Comparison of ENCODE assay signal across 8 mouse cellular contexts in the genomic region with DNA sequence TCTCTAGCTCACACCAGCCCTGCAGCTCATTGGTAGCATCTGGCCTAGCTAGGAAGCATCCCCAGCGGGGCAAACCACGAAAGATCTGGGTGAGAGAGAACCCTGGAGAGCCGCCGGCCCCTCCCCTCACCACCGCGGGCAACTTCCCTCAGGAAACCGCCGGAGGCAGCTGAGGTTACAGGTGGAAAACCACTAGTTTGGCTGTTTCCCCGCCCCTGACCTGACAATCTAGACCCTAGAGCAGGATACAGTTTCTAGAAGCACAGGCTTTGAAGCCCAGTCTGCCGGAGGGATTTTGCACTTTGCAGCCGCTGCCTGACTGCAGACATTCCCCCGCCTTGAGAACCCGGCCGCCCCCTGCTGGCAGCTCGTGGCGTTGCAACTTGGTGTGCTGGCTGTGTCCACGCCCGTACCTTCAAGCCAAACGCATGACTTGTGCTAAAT. TPM values are rescaled to one million over a fixed set of nuclear protein-coding genes. Genes with fewer than 3 reads are reported as not detected.
DNase-seq lines count a peak whose midpoint lies in the region; ATAC-seq and TF ChIP-seq lines count a peak whose summit lies in the region.

No protein-coding gene starts in this region.

- H3K4me1 ChIP-seq in G1E (ENCODE audit: insufficient read depth, low read depth, low read length), result peaks cover 11% of the 10 kb centered on the region
- H3K4me1 ChIP-seq in cerebellum, adult 2 months (ENCODE audit: control insufficient read depth, insufficient read depth, low read length), result no peaks in the 10 kb centered on the region
- no peaks in the 10 kb centered on the region for H3K4me1 ChIP-seq in forebrain, postnatal 0 days (ENCODE audit: insufficient read depth)
- peaks cover 9% of the 10 kb centered on the region; the same call in 1 of the 2 replicates for H3K4me1 ChIP-seq in lung, embryonic 15.5 days
- H3K4me1 ChIP-seq in olfactory bulb, adult 2 months (ENCODE audit: control insufficient read depth, insufficient read depth, low read length), result no peaks in the 10 kb centered on the region

- no peak overlapping the region for H3K27ac ChIP-seq in cerebellum, adult 2 months (ENCODE audit: insufficient read depth, low read length)
- no peak overlapping the region for H3K27ac ChIP-seq in forebrain, postnatal 0 days (ENCODE audit: low read depth, low read length)
- H3K27ac ChIP-seq in lung, embryonic 15.5 days, result no peak overlapping the region
- no peak overlapping the region for H3K27ac ChIP-seq in olfactory bulb, adult 2 months (ENCODE audit: insufficient read depth, low read depth, low read length)

- peak overlapping the region; percentile 50; the same call in 1 of the 2 replicates for H3K9ac ChIP-seq in forebrain, postnatal 0 days
- H3K9ac ChIP-seq in lung, embryonic 15.5 days, result no peak overlapping the region

- peak; percentile 42 for DNase-seq in G1E (ENCODE audit: low spot score)
- DNase-seq in cerebellum, adult 2 months, result peak; percentile 71 to 87
- DNase-seq in forebrain, postnatal 0 days, result peak; percentile 91
- peak; percentile 96 for DNase-seq in heart, postnatal 4 days
- DNase-seq in layer of hippocampus, adult 8-10 months (ENCODE audit: low spot score in 2 of 2), result peak; percentile 49 to 79
- DNase-seq in thymus, adult 18-20 months, result peak; percentile 76 to 86

- H3K36me3 ChIP-seq in G1E (replicated peaks), result no peaks in the 10 kb centered on the region
- H3K36me3 ChIP-seq in forebrain, postnatal 0 days (ENCODE audit: insufficient read depth), result no peaks in the 10 kb centered on the region
- 0 out of 2 replicates have a peak, but pooled peaks cover 2% of the 10 kb centered on the region for H3K36me3 ChIP-seq in lung, embryonic 15.5 days

- H3K9me3 ChIP-seq in G1E (replicated peaks), result no peaks in the 10 kb centered on the region
- no peaks in the 10 kb centered on the region for H3K9me3 ChIP-seq in forebrain, postnatal 0 days (ENCODE audit: low read length)
- H3K9me3 ChIP-seq in lung, embryonic 15.5 days, result no peaks in the 10 kb centered on the region

- H3K4me2 ChIP-seq in forebrain, postnatal 0 days (ENCODE audit: low read depth), result peak overlapping the region; percentile 63
- peak overlapping the region; percentile 64 for H3K4me2 ChIP-seq in lung, embryonic 15.5 days

- TF ChIP-seq CTCF in G1E (IDR thresholded peaks at IDR 0.05; ENCODE audit: low read depth, low read length), result peak; percentile 91
- peak; percentile 91 for TF ChIP-seq CTCF in cerebellum, adult 2 months (IDR thresholded peaks at IDR 0.05; ENCODE audit: borderline replicate concordance, insufficient read depth, low read depth, low read length)
- peak; percentile 96 for TF ChIP-seq CTCF in forebrain, postnatal 0 days (IDR thresholded peaks at IDR 0.05; ENCODE audit: low read depth)
- TF ChIP-seq CTCF in olfactory bulb, adult 2 months (IDR thresholded peaks at IDR 0.05; ENCODE audit: insufficient read depth, low read depth, low read length), result peak; percentile 92

- WGBS in cerebellum, adult 2 months, result 0% methylated on average over 19 of the region's 19 CpGs
- 3% methylated on average over 19 of the region's 19 CpGs for WGBS in forebrain, postnatal 0 days
- 1% methylated on average over 19 of the region's 19 CpGs for WGBS in lung, embryonic 15.5 days
- under 1% methylated on average over 19 of the region's 19 CpGs for WGBS in olfactory bulb, adult 2 months

- peaks cover 15% of the 10 kb centered on the region for H3K27me3 ChIP-seq in G1E (ENCODE audit: insufficient read depth, low read length)
- H3K27me3 ChIP-seq in cerebellum, adult 2 months (ENCODE audit: control insufficient read depth, insufficient read depth, low read length), result no peaks in the 10 kb centered on the region
- no peaks in the 10 kb centered on the region for H3K27me3 ChIP-seq in forebrain, postnatal 0 days (ENCODE audit: insufficient read depth, low read length)
- no peaks in the 10 kb centered on the region for H3K27me3 ChIP-seq in lung, embryonic 15.5 days

- no peak for TF ChIP-seq POLR2A in cerebellum, adult 2 months (IDR thresholded peaks at IDR 0.05; ENCODE audit: borderline replicate concordance, insufficient read depth, low read length)
- no peak for TF ChIP-seq POLR2A in olfactory bulb, adult 2 months (IDR thresholded peaks at IDR 0.05; ENCODE audit: insufficient read depth, low read depth, low read length)

- H3K4me3 ChIP-seq in G1E (ENCODE audit: low read depth, low read length), result peak overlapping the region; percentile 11; the same call in 1 of the 2 replicates
- peak overlapping the region; percentile 12 for H3K4me3 ChIP-seq in cerebellum, adult 2 months (replicated peaks; ENCODE audit: insufficient read depth, low read depth, low read length)
- H3K4me3 ChIP-seq in forebrain, postnatal 0 days (ENCODE audit: low read depth, low read length), result peak overlapping the region; percentile 27
- H3K4me3 ChIP-seq in lung, embryonic 15.5 days, result peak overlapping the region; percentile 32
- peak overlapping the region; percentile 34 for H3K4me3 ChIP-seq in olfactory bulb, adult 2 months (ENCODE audit: insufficient read depth, low read depth, low read length)

- no peak for ATAC-seq in G1E (ENCODE audit: extremely low read depth, insufficient number of reproducible peaks, low FRiP score, poor library complexity, severe bottlenecking)
- ATAC-seq in forebrain, postnatal 0 days, result peak; percentile 74
- ATAC-seq in lung, embryonic 15.5 days (ENCODE audit: borderline replicate concordance, extremely low read depth, low FRiP score, low TSS enrichment), result peak; percentile 28; the same call in 1 of the 2 replicates

RNA-seq across cellular contexts. Expression of gene Cblc, which starts 6.7 kb away (rescaled TPM):
- total RNA-seq in G1E (2014; fragmentation: Nextera tagmentation), result not detected in 2 replicates
- not detected in 2 replicates for total RNA-seq in G1E (2017)
- polyA plus RNA-seq in G1E (2012), result not detected in 2 replicates
- polyA plus RNA-seq in cerebellum, adult 2 months (2012; rRNA removed), result not detected in 2 replicates
- 0.38 and 1.1 TPM in 2 replicates for total RNA-seq in forebrain, postnatal 0 days (2014; rRNA removed)
- 0.67 and 0.84 TPM in 2 replicates for polyA plus RNA-seq in forebrain, postnatal 0 days (2015; fragmentation: Nextera tagmentation; extraction: Ambion mirVana)
- not detected for total RNA-seq in heart, postnatal 4 days (2021)
- not detected for total RNA-seq in layer of hippocampus, adult 8-10 months (2022)
- polyA plus RNA-seq in lung, embryonic 15.5 days (2015; fragmentation: Nextera tagmentation; extraction: Ambion mirVana), result 15.2 and 16.1 TPM in 2 replicates
- polyA plus RNA-seq in olfactory bulb, adult 2 months (2012; ENCODE audit: insufficient read depth, insufficient read length, low replicate concordance, missing spikeins), result not detected in 2 replicates

RNA-seq across cellular contexts. Expression of gene Bcam, which starts 19.1 kb away (rescaled TPM):
- total RNA-seq in G1E (2014; fragmentation: Nextera tagmentation) (not detected in 2 replicates), G1E (2017) (0.05 TPM in 1 of 2 replicates, not detected in the other)
- not detected in 2 replicates for polyA plus RNA-seq in G1E (2012)
- polyA plus RNA-seq in cerebellum, adult 2 months (2012; rRNA removed), result 24.7 and 25.3 TPM in 2 replicates
- 12.2 and 19.5 TPM in 2 replicates for total RNA-seq in forebrain, postnatal 0 days (2014; rRNA removed)
- polyA plus RNA-seq in forebrain, postnatal 0 days (2015; fragmentation: Nextera tagmentation; extraction: Ambion mirVana), result 10.9 and 12.7 TPM in 2 replicates
- total RNA-seq in heart, postnatal 4 days (2021), result 100 to 1,000 TPM; 263 to 285 TPM
- total RNA-seq in layer of hippocampus, adult 8-10 months (2022), result 10 to 100 TPM; 11.0 to 15.2 (median 13.2) TPM
- polyA plus RNA-seq in lung, embryonic 15.5 days (2015; fragmentation: Nextera tagmentation; extraction: Ambion mirVana), result 313 and 345 TPM in 2 replicates
- not detected in 2 replicates for polyA plus RNA-seq in olfactory bulb, adult 2 months (2012; ENCODE audit: insufficient read depth, insufficient read length, low replicate concordance, missing spikeins)

RNA-seq across cellular contexts. Expression of gene Bcl3, which starts 32.6 kb away (rescaled TPM):
- total RNA-seq in G1E (2014; fragmentation: Nextera tagmentation), result 2.7 TPM in 1 of 2 replicates, not detected in the other
- 0.71 and 1.1 TPM in 2 replicates for total RNA-seq in G1E (2017)
- 6.1 and 6.6 TPM in 2 replicates for polyA plus RNA-seq in G1E (2012)
- 0.80 and 0.84 TPM in 2 replicates for polyA plus RNA-seq in cerebellum, adult 2 months (2012; rRNA removed)
- 0.43 and 0.77 TPM in 2 replicates for total RNA-seq in forebrain, postnatal 0 days (2014; rRNA removed)
- polyA plus RNA-seq in forebrain, postnatal 0 days (2015; fragmentation: Nextera tagmentation; extraction: Ambion mirVana), result 0.28 and 0.86 TPM in 2 replicates
- total RNA-seq in heart, postnatal 4 days (2021), result 1 to 10 TPM; 4.0 TPM
- total RNA-seq in layer of hippocampus, adult 8-10 months (2022), result 10 to 100 TPM in 1 of 4 experiments, 1 to 10 TPM in 1, under 1 TPM in 2; 0.75 to 11.9 (median 2.3) TPM
- polyA plus RNA-seq in lung, embryonic 15.5 days (2015; fragmentation: Nextera tagmentation; extraction: Ambion mirVana), result 4.3 and 4.7 TPM in 2 replicates
- polyA plus RNA-seq in olfactory bulb, adult 2 months (2012; ENCODE audit: insufficient read depth, insufficient read length, low replicate concordance, missing spikeins), result not detected in 2 replicates

RNA-seq across cellular contexts. Expression of gene Nectin2, which starts 39.6 kb away (rescaled TPM):
- total RNA-seq in G1E (2014; fragmentation: Nextera tagmentation) (14.2 and 17.2 TPM in 2 replicates), G1E (2017) (9.7 and 11.4 TPM in 2 replicates)
- polyA plus RNA-seq in G1E (2012), result 34.9 and 35.8 TPM in 2 replicates
- polyA plus RNA-seq in cerebellum, adult 2 months (2012; rRNA removed), result 8.9 and 9.3 TPM in 2 replicates
- 44.2 and 44.7 TPM in 2 replicates for total RNA-seq in forebrain, postnatal 0 days (2014; rRNA removed)
- 47.2 and 48.7 TPM in 2 replicates for polyA plus RNA-seq in forebrain, postnatal 0 days (2015; fragmentation: Nextera tagmentation; extraction: Ambion mirVana)
- 10 to 100 TPM; 41.7 to 45.4 TPM for total RNA-seq in heart, postnatal 4 days (2021)
- total RNA-seq in layer of hippocampus, adult 8-10 months (2022), result 1 to 10 TPM; 5.7 to 8.2 (median 7.0) TPM
- polyA plus RNA-seq in lung, embryonic 15.5 days (2015; fragmentation: Nextera tagmentation; extraction: Ambion mirVana), result 133 and 140 TPM in 2 replicates
- polyA plus RNA-seq in olfactory bulb, adult 2 months (2012; ENCODE audit: insufficient read depth, insufficient read length, low replicate concordance, missing spikeins), result not detected in 2 replicates

Comparison
In these comparisons a context has a peak if more than half of its experiments do, and no peak if none do; other contexts are left out.
1. DNase-seq: peak in every context shown above with its lines; median percentile 96 in heart, postnatal 4 days; 91 in forebrain, postnatal 0 days; 81 in thymus, adult 18-20 months; 79 in cerebellum, adult 2 months; 64 in layer of hippocampus, adult 8-10 months; 42 in G1E.